Mouse (Mus musculus) adrenal gland, postnatal 25 days (tissue): ENCODE results near the gene Olfr960. TPM values are rescaled to one million over a fixed set of nuclear protein-coding genes. Genes with fewer than 3 reads are reported as not detected.

Experiments
- total RNA-seq: library from RNA; stranded (reverse); gene quantifications from 2 replicates; pipeline ENCODE4 v1.2.3, GENCODE M21; 2021

Olfr960 gene
- total RNA-seq, 1 experiment from 2014 or later: not detected

Other genes starting within 250 kb of the Olfr960 start
- gene Olfr951, start 234.0 kb upstream of the Olfr960 start, total RNA-seq: not detected in 2 replicates
- not detected in 2 replicates for gene Olfr952, start 194.2 kb upstream of the Olfr960 start, total RNA-seq
- gene Olfr954, start 164.7 kb upstream of the Olfr960 start, total RNA-seq: not detected in 2 replicates
- gene Olfr955, start 149.4 kb upstream of the Olfr960 start, total RNA-seq: not detected in 2 replicates
- not detected in 2 replicates for gene Olfr44, start 127.4 kb upstream of the Olfr960 start, total RNA-seq
- gene Olfr957, start 105.6 kb upstream of the Olfr960 start, total RNA-seq: not detected in 2 replicates
- gene Olfr958, start 67.3 kb upstream of the Olfr960 start, total RNA-seq: not detected in 2 replicates
- not detected in 2 replicates for gene Olfr959, start 45.8 kb upstream of the Olfr960 start, total RNA-seq
- gene AW551984, start 17.0 kb upstream of the Olfr960 start, total RNA-seq: 7.4 and 11.7 TPM in 2 replicates
- gene Olfr148, start 10.7 kb upstream of the Olfr960 start, total RNA-seq: not detected in 2 replicates
- gene Olfr961, start 23.7 kb downstream of the Olfr960 start, total RNA-seq: not detected in 2 replicates
- not detected in 2 replicates for gene Olfr963, start 45.8 kb downstream of the Olfr960 start, total RNA-seq
- not detected in 2 replicates for gene Olfr149, start 85.7 kb downstream of the Olfr960 start, total RNA-seq
- not detected in 2 replicates for gene Olfr965, start 90.0 kb downstream of the Olfr960 start, total RNA-seq
- not detected in 2 replicates for gene Olfr150, start 109.6 kb downstream of the Olfr960 start, total RNA-seq
- not detected in 2 replicates for gene Olfr967, start 124.9 kb downstream of the Olfr960 start, total RNA-seq
- not detected in 2 replicates for gene Olfr968, start 161.9 kb downstream of the Olfr960 start, total RNA-seq
- not detected in 2 replicates for gene Olfr969, start 169.6 kb downstream of the Olfr960 start, total RNA-seq
- gene Olfr970, start 187.5 kb downstream of the Olfr960 start, total RNA-seq: not detected in 2 replicates
- gene Olfr971, start 215.5 kb downstream of the Olfr960 start, total RNA-seq: not detected in 2 replicates
- gene Olfr972, start 245.0 kb downstream of the Olfr960 start, total RNA-seq: not detected in 2 replicates